Mouse (Mus musculus) heart, adult 2 months (tissue): Measurements from ENCODE around the gene Capn5. TPM values are rescaled to one million over a fixed set of nuclear protein-coding genes. Genes with fewer than 3 reads are reported as not detected.
A peak's percentile ranks its signal among the peaks of the same experiment; 100 is the strongest.

Experiments used
- DNase-seq, 2 experiments: peaks; one replicate each; pipeline ENCODE4 v3.0.0; 2021
- H3K27ac ChIP-seq: fragments of 200-600 bp; 2 replicates; pipeline ENCODE4 v1.8.1; 2022
- H3K27me3 ChIP-seq: fragments of 200-500 bp; 2 replicates; pipeline ENCODE4 v1.6.1; 2012; ENCODE audit warnings: mild to moderate bottlenecking, low read length, inconsistent platforms, mixed read lengths; ENCODE audit not compliant: control insufficient read depth, insufficient read depth
- H3K36me3 ChIP-seq: fragments of 200-500 bp; 2 replicates; pipeline ENCODE4 v1.6.1; 2012; ENCODE audit warnings: low read length, inconsistent platforms; ENCODE audit not compliant: control insufficient read depth, insufficient read depth
- H3K4me1 ChIP-seq: fragments of 200-500 bp; 2 replicates; pipeline ENCODE4 v1.6.1; 2011; ENCODE audit warnings: low read length; ENCODE audit not compliant: control insufficient read depth, insufficient read depth
- H3K4me3 ChIP-seq: fragments of 200-600 bp; 2 replicates; pipeline ENCODE4 v1.8.1; 2022
- H3K79me2 ChIP-seq: fragments of 200-500 bp; replicated peaks from 2 replicates; pipeline ENCODE4 v1.6.1; 2012; ENCODE audit warnings: mild to moderate bottlenecking, inconsistent platforms, low read length, moderate library complexity, mixed read lengths; ENCODE audit not compliant: control insufficient read depth, insufficient read depth
- H3K9ac ChIP-seq: fragments of 200-500 bp; 2 replicates; pipeline ENCODE4 v1.6.1; 2012; ENCODE audit warnings: low read depth, mild to moderate bottlenecking, control low read depth, inconsistent platforms, low read length, mixed read lengths
- CTCF ChIP-seq: fragments of 200-600 bp; IDR thresholded peaks from 2 replicates; pipeline ENCODE4 v1.8.1; 2022; ENCODE audit warnings: antibody characterized with exemption, mild to moderate bottlenecking, moderate library complexity
- EP300 ChIP-seq: fragments of 200-500 bp; IDR thresholded peaks from 2 replicates; pipeline ENCODE4 v1.6.1; 2011; ENCODE audit warnings: low read depth, low read length, control low read depth; ENCODE audit not compliant: insufficient read depth
- POLR2A ChIP-seq: fragments of 200-500 bp; IDR thresholded peaks from 2 replicates; pipeline ENCODE4 v1.6.1; 2011; ENCODE audit warnings: mild to moderate bottlenecking, low read depth, low read length, control low read depth; ENCODE audit not compliant: insufficient read depth
- WGBS: fragments of 180-500 bp; shearing (Covaris S2); methylation state at CpG from one replicate; pipeline ENCODE4 v1.1.7; 2018; 5-methylcytosine and 5-hydroxymethylcytosine counted together
- intact Hi-C: fragments of 180-260 bp; cut with DNase I; formaldehyde crosslinking; loops from one replicate; pipeline ENCODE4 v1.15.1; 2025
- long read RNA-seq: library from polyadenylated mRNA; stranded (forward); transcript quantifications from one replicate; pipeline ENCODE4 v2.0.0, GENCODE M21; 2021
- polyA plus RNA-seq: library from polyadenylated mRNA; depleted of rRNA; stranded (reverse); fragments of >200 nt; gene quantifications from 2 replicates; pipeline ENCODE4 v1.2.3, GENCODE M21; 2012; rRNA removed
- total RNA-seq, 2 experiments: library from RNA; stranded (reverse); gene quantifications; 2 replicates each; pipeline ENCODE4 v1.2.3; 2021

Gene Capn5
- 1 to 10 TPM; 1.8 to 2.4 TPM for total RNA-seq
- polyA plus RNA-seq = 3.7 and 4.6 TPM in 2 replicates
- long read RNA-seq, full-length matches to known transcripts = 2 of 4 reads
- long read RNA-seq, partial matches to known transcripts = 0 of 4 reads
- long read RNA-seq, other reads (novel, unspliced or antisense) = 2 of 4 reads

DNA sequence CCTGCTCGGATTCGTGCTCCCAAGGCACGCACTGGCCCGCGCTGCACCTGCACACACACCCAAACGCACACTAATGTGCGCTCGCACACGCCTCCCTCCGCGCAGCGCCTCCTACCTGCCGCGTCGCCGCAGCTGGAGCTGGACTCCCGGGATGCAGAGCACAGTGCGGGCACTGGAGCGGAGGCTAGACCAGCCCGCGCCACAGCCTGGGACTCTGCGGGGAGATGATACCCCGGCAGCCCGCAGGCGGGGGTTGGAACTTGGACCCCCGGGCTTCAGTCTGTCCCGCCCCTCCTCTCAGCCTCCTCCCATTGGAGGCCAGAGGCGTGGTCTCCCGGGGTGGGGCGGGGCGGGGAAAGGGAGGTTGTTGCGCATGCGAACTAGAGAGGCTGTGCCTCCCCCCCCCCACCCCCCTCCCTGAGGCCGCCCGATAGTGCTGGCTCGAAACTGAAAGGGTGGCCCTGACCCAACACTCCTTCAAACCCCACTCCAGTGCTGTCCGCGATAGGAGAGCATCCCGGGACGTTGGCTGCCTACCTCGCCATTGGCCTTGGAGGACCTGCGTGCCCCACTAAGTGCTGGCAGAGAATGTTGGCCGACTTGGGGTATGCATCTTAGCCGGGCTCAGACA is at the start of gene Capn5:
Capn5 (minus strand) TSS at position 346 of the 631 bp plus-strand sequence.
- H3K4me1 ChIP-seq = peaks cover 5% of the 10 kb centered on the region; the same call in 1 of the 2 replicates
- H3K27ac ChIP-seq = peak within 1 kb of the TSS; percentile 62
- H3K79me2 ChIP-seq = no peaks in the 10 kb centered on the region
- intact Hi-C loops = no loop called here
- WGBS = 2% methylated on average over 42 of the region's 44 CpGs
- TF ChIP-seq EP300 = peak; percentile 77; the same call in 1 of the 2 replicates
- TF ChIP-seq POLR2A = peak; percentile 36; the same call in 1 of the 2 replicates
- TF ChIP-seq CTCF = peak; percentile 72
- H3K4me3 ChIP-seq = peak within 1 kb of the TSS; percentile 85
- H3K9ac ChIP-seq = peak within 1 kb of the TSS; percentile 71
- H3K27me3 ChIP-seq = no peaks in the 10 kb centered on the region
- peak; percentile 78 to 80 for DNase-seq
- no peaks in the 10 kb centered on the region for H3K36me3 ChIP-seq

DNA sequence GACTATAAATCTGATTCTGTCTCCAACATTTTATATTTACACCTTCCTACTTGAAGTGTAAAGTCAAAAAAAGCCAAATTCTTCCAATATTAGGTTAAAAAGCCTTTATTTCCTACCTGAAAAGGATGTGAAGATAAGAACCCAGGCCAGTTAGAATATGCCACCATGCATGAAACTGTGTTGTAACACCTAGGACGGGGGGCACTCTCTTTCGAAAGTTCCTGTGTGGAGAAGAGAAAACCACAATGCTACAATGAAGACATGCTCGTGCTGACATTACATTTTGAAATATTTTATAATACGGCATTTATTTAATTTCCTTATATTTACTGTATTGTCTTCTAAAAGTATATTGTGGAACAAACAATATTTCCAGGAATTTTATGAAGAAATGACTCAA is 45.7 kb upstream of the Capn5 start:
- no peaks in the 10 kb centered on the region for H3K4me1 ChIP-seq
- no peak overlapping the region for H3K27ac ChIP-seq
- DNase-seq = no peak
- H3K4me3 ChIP-seq = no peak overlapping the region
- intact Hi-C loops = no loop called here
- H3K36me3 ChIP-seq = no peaks in the 10 kb centered on the region
- no peaks in the 10 kb centered on the region for H3K79me2 ChIP-seq
- 94% methylated on average over 4 of the region's 4 CpGs for whole genome bisulfite sequencing
- no peaks in the 10 kb centered on the region for H3K27me3 ChIP-seq
- no peak for TF ChIP-seq POLR2A
- TF ChIP-seq CTCF = no peak
- TF ChIP-seq EP300 = no peak
- H3K9ac ChIP-seq = no peak overlapping the region

DNA sequence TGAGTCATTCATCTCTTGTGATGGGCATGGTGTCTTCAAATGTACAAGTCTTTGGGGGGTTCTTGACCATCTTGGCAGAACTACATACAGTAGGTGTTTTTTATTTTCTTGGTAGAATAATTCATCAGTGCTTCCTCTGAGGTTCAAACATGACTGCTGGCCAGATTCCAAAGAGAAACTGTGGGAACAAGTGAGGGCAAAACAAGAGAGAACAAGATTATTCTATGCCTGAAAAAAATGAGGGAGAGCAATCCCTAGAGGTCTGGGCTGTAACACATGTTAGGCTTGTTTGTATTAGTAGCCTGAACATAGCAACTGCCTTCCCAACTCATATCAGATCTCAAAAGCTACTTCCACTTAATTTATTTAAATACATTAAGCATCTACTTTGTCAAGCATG is 38.6 kb upstream of the Capn5 start:
- no peaks in the 10 kb centered on the region for H3K79me2 ChIP-seq
- H3K36me3 ChIP-seq = no peaks in the 10 kb centered on the region
- H3K27me3 ChIP-seq = no peaks in the 10 kb centered on the region
- DNase-seq = no peak
- TF ChIP-seq CTCF = no peak
- TF ChIP-seq EP300 = no peak
- TF ChIP-seq POLR2A = no peak
- H3K4me1 ChIP-seq = no peaks in the 10 kb centered on the region
- intact Hi-C loops = no loop called here
- no peak overlapping the region for H3K4me3 ChIP-seq
- H3K27ac ChIP-seq = no peak overlapping the region
- no peak overlapping the region for H3K9ac ChIP-seq

- DNase-seq = no peak
- TF ChIP-seq CTCF = no peak
- TF ChIP-seq POLR2A = no peak
- TF ChIP-seq EP300 = no peak
- Histone ChIP-seq H3K4me3 (no peak overlapping the region), H3K27ac (no peak overlapping the region), H3K27me3 (no peaks in the 10 kb centered on the region), H3K4me1 (no peaks in the 10 kb centered on the region), H3K9ac (no peak overlapping the region), H3K79me2 (no peaks in the 10 kb centered on the region), H3K36me3 (no peaks in the 10 kb centered on the region)
- 60% methylated on average over 4 of the region's 4 CpGs for WGBS
- intact Hi-C loops = no loop called here
Measured at GRCm38 (mm10) chr7:98202946-98203345, 24.9 kb upstream of the Capn5 start.

DNA sequence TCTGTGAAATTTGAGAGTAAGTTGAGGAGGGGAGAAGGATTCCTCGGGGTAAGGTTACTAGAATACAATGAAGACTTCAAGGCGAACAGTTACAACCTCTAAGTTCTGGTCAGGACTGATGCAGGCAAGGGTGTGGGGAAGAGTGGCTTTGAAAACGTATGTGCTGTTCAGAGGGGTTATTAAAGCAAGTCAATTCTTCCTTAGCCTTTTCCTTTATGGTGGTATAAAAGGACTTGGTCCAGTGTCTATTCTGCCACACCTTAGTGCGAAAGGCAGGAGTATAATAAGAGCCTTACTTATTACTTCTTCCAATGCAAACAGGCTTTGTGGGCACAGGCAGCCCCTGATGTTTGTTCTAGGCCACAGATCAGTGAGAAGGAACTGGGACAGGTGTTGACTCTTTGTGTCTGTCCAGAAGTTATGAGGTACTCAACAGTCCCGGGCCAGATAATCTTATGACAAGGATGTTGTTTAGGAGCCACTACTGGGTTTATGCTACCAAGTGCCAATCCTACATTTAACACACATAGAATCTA is 23.5 kb upstream of the Capn5 start:
- Histone ChIP-seq H3K27me3 (no peaks in the 10 kb centered on the region), H3K4me3 (no peak overlapping the region), H3K4me1 (no peaks in the 10 kb centered on the region), H3K79me2 (no peaks in the 10 kb centered on the region), H3K9ac (no peak overlapping the region), H3K36me3 (no peaks in the 10 kb centered on the region), H3K27ac (no peak overlapping the region)
- DNase-seq = no peak
- WGBS = 80% methylated on average over 5 of the region's 5 CpGs
- intact Hi-C loops = no loop called here
- TF ChIP-seq EP300 (no peak), CTCF (no peak), POLR2A (no peak)

- intact Hi-C loops = no loop called here
- 83% methylated on average over 3 of the region's 3 CpGs for WGBS
- Histone ChIP-seq H3K4me1 (no peaks in the 10 kb centered on the region), H3K9ac (no peak overlapping the region), H3K4me3 (no peak overlapping the region), H3K79me2 (no peaks in the 10 kb centered on the region), H3K36me3 (no peaks in the 10 kb centered on the region), H3K27ac (no peak overlapping the region), H3K27me3 (no peaks in the 10 kb centered on the region; the same call in 1 of the 2 replicates)
- no peak for DNase-seq
- TF ChIP-seq POLR2A (no peak), CTCF (no peak), EP300 (no peak)
Measured at GRCm38 (mm10) chr7:98200396-98200795, 22.3 kb upstream of the Capn5 start.
